Mouse (Mus musculus): Measurements from ENCODE around the gene Fhad1. TPM values are rescaled to one million over a fixed set of nuclear protein-coding genes. Genes with fewer than 3 reads are reported as not detected.

Gene Fhad1
- polyA plus RNA-seq, 1 experiment from 2014 or later: 4.0 TPM

- H3K4me2 ChIP-seq (ENCODE audit: low read depth, low read length): no peak overlapping the region
- no peak overlapping the region for H3K9ac ChIP-seq (ENCODE audit: low read length)
- H3K36me3 ChIP-seq (ENCODE audit: control insufficient read depth, insufficient read depth): no peaks in the 10 kb centered on the region
- ATAC-seq (replicated peaks; ENCODE audit: extremely low read depth, insufficient read depth, low FRiP score): no peak
- H3K27ac ChIP-seq (ENCODE audit: low read length): no peak overlapping the region
- H3K4me3 ChIP-seq (ENCODE audit: low read length): no peak overlapping the region
- no peaks in the 10 kb centered on the region for H3K9me3 ChIP-seq (replicated peaks; ENCODE audit: control insufficient read depth, low read length)
- no peaks in the 10 kb centered on the region; the same call in 1 of the 2 replicates for H3K27me3 ChIP-seq (ENCODE audit: control insufficient read depth, insufficient read depth, low read length)
- peaks cover 20% of the 10 kb centered on the region for H3K4me1 ChIP-seq (ENCODE audit: control insufficient read depth, insufficient read depth, low read length)
- WGBS: 68% methylated on average over 16 of the region's 16 CpGs
Measured at GRCm38 (mm10) chr4:141954770-141955720, 59.8 kb downstream of the Fhad1 start.

- 42% methylated on average over 6 of the region's 6 CpGs for WGBS
- no peaks in the 10 kb centered on the region; the same call in 1 of the 2 replicates for H3K27me3 ChIP-seq (ENCODE audit: control insufficient read depth, insufficient read depth, low read length)
- no peak for ATAC-seq (replicated peaks; ENCODE audit: extremely low read depth, insufficient read depth, low FRiP score)
- no peak overlapping the region for H3K27ac ChIP-seq (ENCODE audit: low read length)
- H3K4me1 ChIP-seq (ENCODE audit: control insufficient read depth, insufficient read depth, low read length): peaks cover 20% of the 10 kb centered on the region
- H3K9ac ChIP-seq (ENCODE audit: low read length): no peak overlapping the region
- H3K36me3 ChIP-seq (ENCODE audit: control insufficient read depth, insufficient read depth): no peaks in the 10 kb centered on the region
- no peaks in the 10 kb centered on the region for H3K9me3 ChIP-seq (replicated peaks; ENCODE audit: control insufficient read depth, low read length)
- H3K4me2 ChIP-seq (ENCODE audit: low read depth, low read length): no peak overlapping the region
- H3K4me3 ChIP-seq (ENCODE audit: low read length): no peak overlapping the region
Measured at GRCm38 (mm10) chr4:141953859-141954258, 61.0 kb downstream of the Fhad1 start.

GRCm38 (mm10) chr4:141953291-141953690 lies 61.6 kb downstream of the Fhad1 start:
- no peak for ATAC-seq (replicated peaks; ENCODE audit: extremely low read depth, insufficient read depth, low FRiP score)
- Histone ChIP-seq H3K4me3 (ENCODE audit: low read length) (no peak overlapping the region), H3K4me1 (ENCODE audit: control insufficient read depth, insufficient read depth, low read length) (peaks cover 20% of the 10 kb centered on the region), H3K27ac (ENCODE audit: low read length) (peak overlapping the region; percentile 63; the same call in 1 of the 2 replicates), H3K9me3 (replicated peaks; ENCODE audit: control insufficient read depth, low read length) (no peaks in the 10 kb centered on the region), H3K27me3 (ENCODE audit: control insufficient read depth, insufficient read depth, low read length) (no peaks in the 10 kb centered on the region; the same call in 1 of the 2 replicates), H3K4me2 (ENCODE audit: low read depth, low read length) (no peak overlapping the region), H3K9ac (ENCODE audit: low read length) (no peak overlapping the region), H3K36me3 (ENCODE audit: control insufficient read depth, insufficient read depth) (no peaks in the 10 kb centered on the region)
- WGBS: 30% methylated on average over 9 of the region's 9 CpGs

DNA sequence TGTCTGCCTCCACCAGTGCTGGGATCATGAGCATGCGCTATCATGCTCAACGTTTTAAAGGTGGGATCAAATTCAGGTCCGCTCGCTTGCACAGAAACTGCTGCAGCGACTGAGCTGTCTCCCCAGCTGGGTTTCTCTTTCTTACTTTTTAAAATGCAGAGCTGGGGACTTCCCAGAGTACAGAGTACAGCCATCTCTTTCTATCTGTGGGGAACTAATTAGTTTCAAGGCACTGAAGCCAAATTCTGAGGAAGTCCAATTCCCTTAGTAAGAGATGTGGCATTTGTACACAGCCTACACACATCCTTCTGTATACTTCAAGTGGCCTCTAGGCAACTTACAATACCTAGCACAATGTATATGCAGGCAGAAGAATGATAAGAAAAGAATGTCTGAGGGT lies 62.1 kb downstream of the Fhad1 start:
- WGBS: 37% methylated on average over 5 of the region's 5 CpGs

DNA sequence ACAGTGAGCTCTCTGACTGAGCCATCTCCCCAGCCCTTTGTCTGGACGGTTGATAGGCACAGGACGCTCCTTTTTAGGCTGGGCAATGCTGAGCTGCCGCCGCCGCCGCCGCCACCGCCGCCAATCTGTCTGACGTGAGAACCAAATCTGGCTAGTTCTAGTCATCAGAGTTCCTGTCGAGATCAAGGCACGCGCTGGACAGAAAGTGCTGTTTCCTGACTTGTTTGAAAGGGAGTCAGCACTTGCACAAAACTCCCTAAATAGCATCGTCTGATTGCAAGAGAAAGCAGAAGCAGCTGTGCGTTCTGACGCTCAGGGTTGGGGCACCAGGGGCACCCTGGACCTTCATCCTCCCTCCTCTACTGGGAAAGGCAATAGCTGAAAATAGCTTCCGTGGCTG lies 62.8 kb downstream of the Fhad1 start:
- WGBS: 10% methylated on average over 17 of the region's 17 CpGs
- Histone ChIP-seq H3K36me3 (ENCODE audit: control insufficient read depth, insufficient read depth) (no peaks in the 10 kb centered on the region), H3K4me1 (ENCODE audit: control insufficient read depth, insufficient read depth, low read length) (peaks cover 20% of the 10 kb centered on the region), H3K9me3 (replicated peaks; ENCODE audit: control insufficient read depth, low read length) (no peaks in the 10 kb centered on the region), H3K27ac (ENCODE audit: low read length) (peak overlapping the region; percentile 63), H3K4me2 (ENCODE audit: low read depth, low read length) (peak overlapping the region; percentile 35; the same call in 1 of the 2 replicates), H3K4me3 (ENCODE audit: low read length) (no peak overlapping the region), H3K27me3 (ENCODE audit: control insufficient read depth, insufficient read depth, low read length) (no peaks in the 10 kb centered on the region; the same call in 1 of the 2 replicates), H3K9ac (ENCODE audit: low read length) (no peak overlapping the region)
- ATAC-seq (replicated peaks; ENCODE audit: extremely low read depth, insufficient read depth, low FRiP score): peak; percentile 61

More for the DNA sequence above, 62.1 kb downstream of the Fhad1 start:
- peak; percentile 16; the same call in 1 of the 2 replicates for ATAC-seq (replicated peaks; ENCODE audit: extremely low read depth, insufficient read depth, low FRiP score)
- Histone ChIP-seq H3K27me3 (ENCODE audit: control insufficient read depth, insufficient read depth, low read length) (no peaks in the 10 kb centered on the region; the same call in 1 of the 2 replicates), H3K9me3 (replicated peaks; ENCODE audit: control insufficient read depth, low read length) (no peaks in the 10 kb centered on the region), H3K4me3 (ENCODE audit: low read length) (no peak overlapping the region), H3K4me1 (ENCODE audit: control insufficient read depth, insufficient read depth, low read length) (peaks cover 20% of the 10 kb centered on the region), H3K9ac (ENCODE audit: low read length) (no peak overlapping the region), H3K4me2 (ENCODE audit: low read depth, low read length) (0 out of 2 replicates have a peak overlapping the region, but pooled peaks have one; percentile 35), H3K27ac (ENCODE audit: low read length) (peak overlapping the region; percentile 63; the same call in 1 of the 2 replicates), H3K36me3 (ENCODE audit: control insufficient read depth, insufficient read depth) (no peaks in the 10 kb centered on the region)

DNA sequence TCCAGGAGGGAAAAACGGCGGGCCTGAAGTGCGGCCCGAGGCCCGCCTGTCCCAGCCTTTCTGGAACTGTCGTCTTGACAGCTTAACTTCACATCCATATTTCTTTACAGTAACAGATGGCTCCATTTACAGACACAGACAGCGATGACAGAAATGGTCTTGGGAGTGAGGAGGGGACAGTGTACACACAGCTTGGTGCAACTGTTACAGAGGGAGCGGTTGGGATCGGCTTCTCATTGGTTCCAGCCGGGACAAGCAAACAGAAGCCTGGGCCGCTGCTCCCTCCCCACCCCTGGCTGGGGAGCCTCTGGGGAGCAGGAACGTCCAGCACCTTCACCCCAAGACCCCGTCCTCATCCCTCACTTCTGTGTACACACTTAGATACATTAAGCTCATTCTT lies 65.4 kb downstream of the Fhad1 start:
- ATAC-seq (replicated peaks; ENCODE audit: extremely low read depth, insufficient read depth, low FRiP score): no peak
- H3K36me3 ChIP-seq (ENCODE audit: control insufficient read depth, insufficient read depth): no peaks in the 10 kb centered on the region

DNA sequence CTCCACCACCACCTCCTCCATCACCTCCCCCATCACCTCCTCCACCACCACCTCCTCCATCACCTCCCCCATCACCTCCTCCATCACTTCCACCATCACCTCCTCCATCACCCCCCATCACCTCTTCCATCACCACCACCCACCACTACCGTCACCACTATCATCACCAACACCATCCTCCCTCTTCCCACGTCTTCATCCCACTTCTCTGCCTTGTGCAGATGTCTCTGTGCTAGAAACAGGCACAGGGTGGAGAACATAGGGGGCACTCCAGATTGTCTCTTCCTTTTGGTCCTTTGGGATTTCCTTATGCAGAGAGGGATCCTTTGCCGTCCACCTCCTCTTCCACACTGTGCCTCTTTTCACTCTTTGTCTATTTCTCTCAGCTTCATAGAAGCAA lies 66.1 kb downstream of the Fhad1 start:
- WGBS: 81% methylated on average over 3 of the region's 3 CpGs
- Histone ChIP-seq H3K4me1 (ENCODE audit: control insufficient read depth, insufficient read depth, low read length) (peaks cover 20% of the 10 kb centered on the region), H3K27me3 (ENCODE audit: control insufficient read depth, insufficient read depth, low read length) (no peaks in the 10 kb centered on the region; the same call in 1 of the 2 replicates), H3K4me2 (ENCODE audit: low read depth, low read length) (no peak overlapping the region), H3K9ac (ENCODE audit: low read length) (no peak overlapping the region), H3K36me3 (ENCODE audit: control insufficient read depth, insufficient read depth) (no peaks in the 10 kb centered on the region), H3K27ac (ENCODE audit: low read length) (no peak overlapping the region), H3K4me3 (ENCODE audit: low read length) (no peak overlapping the region), H3K9me3 (replicated peaks; ENCODE audit: control insufficient read depth, low read length) (peaks cover 5% of the 10 kb centered on the region)
- no peak for ATAC-seq (replicated peaks; ENCODE audit: extremely low read depth, insufficient read depth, low FRiP score)

More for the DNA sequence above, 65.4 kb downstream of the Fhad1 start:
- no peak overlapping the region for H3K9ac ChIP-seq (ENCODE audit: low read length)
- H3K4me1 ChIP-seq (ENCODE audit: control insufficient read depth, insufficient read depth, low read length): peaks cover 20% of the 10 kb centered on the region
- H3K4me3 ChIP-seq (ENCODE audit: low read length): no peak overlapping the region
- no peak overlapping the region for H3K27ac ChIP-seq (ENCODE audit: low read length)
- H3K9me3 ChIP-seq (replicated peaks; ENCODE audit: control insufficient read depth, low read length): no peaks in the 10 kb centered on the region; the same call in 1 of the 2 replicates
- WGBS: 65% methylated on average over 13 of the region's 13 CpGs
- no peaks in the 10 kb centered on the region; the same call in 1 of the 2 replicates for H3K27me3 ChIP-seq (ENCODE audit: control insufficient read depth, insufficient read depth, low read length)
- no peak overlapping the region for H3K4me2 ChIP-seq (ENCODE audit: low read depth, low read length)

GRCm38 (mm10) chr4:141942403-141942802 lies 72.5 kb downstream of the Fhad1 start:
- no peak overlapping the region for H3K9ac ChIP-seq (ENCODE audit: low read length)
- H3K27me3 ChIP-seq (ENCODE audit: control insufficient read depth, insufficient read depth, low read length): no peaks in the 10 kb centered on the region
- H3K4me1 ChIP-seq (ENCODE audit: control insufficient read depth, insufficient read depth, low read length): peaks cover 2% of the 10 kb centered on the region; the same call in 1 of the 2 replicates
- H3K9me3 ChIP-seq (replicated peaks; ENCODE audit: control insufficient read depth, low read length): peaks cover 5% of the 10 kb centered on the region
- no peak overlapping the region for H3K27ac ChIP-seq (ENCODE audit: low read length)
- ATAC-seq (replicated peaks; ENCODE audit: extremely low read depth, insufficient read depth, low FRiP score): no peak
- H3K4me2 ChIP-seq (ENCODE audit: low read depth, low read length): 0 out of 2 replicates have a peak overlapping the region, but pooled peaks have one; percentile 9
- no peak overlapping the region for H3K4me3 ChIP-seq (ENCODE audit: low read length)
- 19% methylated on average over 11 of the region's 11 CpGs for WGBS
- no peaks in the 10 kb centered on the region for H3K36me3 ChIP-seq (ENCODE audit: control insufficient read depth, insufficient read depth)

- WGBS: 83% methylated on average over 8 of the region's 8 CpGs
- Histone ChIP-seq H3K27ac (ENCODE audit: low read length) (no peak overlapping the region), H3K4me1 (ENCODE audit: control insufficient read depth, insufficient read depth, low read length) (peaks cover 2% of the 10 kb centered on the region; the same call in 1 of the 2 replicates), H3K4me2 (ENCODE audit: low read depth, low read length) (no peak overlapping the region), H3K4me3 (ENCODE audit: low read length) (no peak overlapping the region), H3K9ac (ENCODE audit: low read length) (no peak overlapping the region), H3K36me3 (ENCODE audit: control insufficient read depth, insufficient read depth) (no peaks in the 10 kb centered on the region), H3K9me3 (replicated peaks; ENCODE audit: control insufficient read depth, low read length) (peaks cover 5% of the 10 kb centered on the region), H3K27me3 (ENCODE audit: control insufficient read depth, insufficient read depth, low read length) (no peaks in the 10 kb centered on the region)
- ATAC-seq (replicated peaks; ENCODE audit: extremely low read depth, insufficient read depth, low FRiP score): no peak
Measured at GRCm38 (mm10) chr4:141941289-141941688, 73.6 kb downstream of the Fhad1 start.

Measured in heart, embryonic 16.5 days (tissue).